ENCODE assay signal across 24 mouse cellular contexts in genomic region chr1:107584932-107585331, GRCm38 (mm10). TPM values are rescaled to one million over a fixed set of nuclear protein-coding genes. Genes with fewer than 3 reads are reported as not detected.
DNase-seq lines count a peak whose midpoint lies in the region; ATAC-seq and TF ChIP-seq lines count a peak whose summit lies in the region.
"Had no signal": no experiment of that assay in that cellular context is flagged by ENCODE, and none has a peak within 500 bp of the region (broad histone marks: within the 10 kb centered on the region; RNA-seq: fewer than 3 reads in every experiment).

No protein-coding gene starts in this region.

- WGBS in hindbrain, embryonic 12.5 days: 76% methylated on average over 3 of the region's 3 CpGs
- 71% methylated on average over 3 of the region's 3 CpGs for WGBS in hindbrain, postnatal 0 days
- 49% methylated on average over 3 of the region's 3 CpGs for WGBS in midbrain, embryonic 14.5 days
- WGBS in neural tube, embryonic 14.5 days: 55% methylated on average over 3 of the region's 3 CpGs

- TF ChIP-seq CTCF in hindbrain, postnatal 0 days (IDR thresholded peaks at IDR 0.05; ENCODE audit: low read depth): no peak
- TF ChIP-seq CTCF in bone marrow macrophage, adult 2 months (IDR thresholded peaks at IDR 0.05; ENCODE audit: low read depth, low read length): no peak

- H3K4me1 ChIP-seq in hindbrain, embryonic 12.5 days: no peaks in the 10 kb centered on the region
- no peaks in the 10 kb centered on the region; the same call in 1 of the 2 replicates for H3K4me1 ChIP-seq in hindbrain, postnatal 0 days (ENCODE audit: insufficient read depth, low read length)
- H3K4me1 ChIP-seq in bone marrow macrophage, adult 2 months (ENCODE audit: control insufficient read depth, insufficient read depth, low read length): peaks cover 34% of the 10 kb centered on the region
- no peaks in the 10 kb centered on the region for H3K4me1 ChIP-seq in midbrain, embryonic 14.5 days (ENCODE audit: control insufficient read depth, insufficient read depth, low read length)
- H3K4me1 ChIP-seq in neural tube, embryonic 14.5 days (ENCODE audit: control insufficient read depth, insufficient read depth, low read length): no peaks in the 10 kb centered on the region
- H3K4me1 ChIP-seq: embryonic facial prominence, embryonic 15.5 days; liver, embryonic 13.5 days had no signal

- peak; percentile 66 for ATAC-seq in hindbrain, embryonic 12.5 days (ENCODE audit: low FRiP score)
- no peak for ATAC-seq in hindbrain, postnatal 0 days
- ATAC-seq in midbrain, embryonic 14.5 days (ENCODE audit: low FRiP score, low TSS enrichment): peak; percentile 84
- peak; percentile 72; the same call in 1 of the 2 replicates for ATAC-seq in neural tube, embryonic 14.5 days (ENCODE audit: low read depth)
- ATAC-seq: forebrain, embryonic 15.5 days had no signal

- H3K4me3 ChIP-seq in hindbrain, embryonic 12.5 days: no peak overlapping the region
- H3K4me3 ChIP-seq in hindbrain, postnatal 0 days (ENCODE audit: low read length): no peak overlapping the region
- H3K4me3 ChIP-seq in bone marrow macrophage, adult 2 months (ENCODE audit: insufficient read depth, low read length): no peak overlapping the region
- no peak overlapping the region for H3K4me3 ChIP-seq in midbrain, embryonic 14.5 days (replicated peaks; ENCODE audit: low read depth, low read length)
- H3K4me3 ChIP-seq in neural tube, embryonic 14.5 days (ENCODE audit: low read depth, low read length): no peak overlapping the region
- H3K4me3 ChIP-seq: embryonic facial prominence, embryonic 15.5 days; forebrain, embryonic 15.5 days; heart, adult 2 months; heart, embryonic 13.5 days; left cerebral cortex, adult 2 months; liver, embryonic 13.5 days had no signal

- no peak for TF ChIP-seq POLR2A in bone marrow macrophage, adult 2 months (IDR thresholded peaks at IDR 0.05; ENCODE audit: borderline replicate concordance, low read depth, low read length)

- H3K9me3 ChIP-seq in hindbrain, embryonic 12.5 days (replicated peaks): no peaks in the 10 kb centered on the region
- H3K9me3 ChIP-seq in hindbrain, postnatal 0 days (ENCODE audit: low read length): no peaks in the 10 kb centered on the region
- no peaks in the 10 kb centered on the region for H3K9me3 ChIP-seq in midbrain, embryonic 14.5 days (ENCODE audit: control insufficient read depth, low read length)
- H3K9me3 ChIP-seq in neural tube, embryonic 14.5 days (ENCODE audit: control insufficient read depth, low read length): no peaks in the 10 kb centered on the region
- H3K9me3 ChIP-seq: embryonic facial prominence, embryonic 15.5 days; forebrain, embryonic 15.5 days; heart, embryonic 13.5 days; liver, embryonic 13.5 days had no signal

- H3K27ac ChIP-seq in hindbrain, embryonic 12.5 days: no peak overlapping the region
- no peak overlapping the region for H3K27ac ChIP-seq in hindbrain, postnatal 0 days
- peak overlapping the region; percentile 73 for H3K27ac ChIP-seq in bone marrow macrophage, adult 2 months (ENCODE audit: insufficient read depth, low read depth, low read length)
- H3K27ac ChIP-seq in midbrain, embryonic 14.5 days (replicated peaks; ENCODE audit: low read depth, low read length): no peak overlapping the region
- no peak overlapping the region for H3K27ac ChIP-seq in neural tube, embryonic 14.5 days (ENCODE audit: low read depth, low read length)
- H3K27ac ChIP-seq: embryonic facial prominence, embryonic 15.5 days; forebrain, embryonic 15.5 days; heart, adult 2 months; heart, embryonic 13.5 days; kidney, postnatal 0 days; left cerebral cortex, adult 2 months; liver, embryonic 13.5 days had no signal

- DNase-seq in hindbrain, postnatal 0 days (ENCODE audit: low spot score): no peak
- peak; percentile 61 for DNase-seq in midbrain, embryonic 14.5 days
- no peak for DNase-seq in left cerebral cortex, adult 18-20 months (ENCODE audit: low spot score in 2 of 2)
- DNase-seq in kidney, adult 11 months: no peak
- DNase-seq: adrenal gland, postnatal 25 days; cerebellum, adult 11 months; cerebellum, adult 9-11 months; gastrocnemius, postnatal 36 days; heart, adult 2 months; kidney, adult 2 months; layer of hippocampus, adult 9-11 months; liver, embryonic 13.5 days; lung, adult 2 months; lung, postnatal 14 days; right cerebral cortex, postnatal 25 days; spleen, adult 18-20 months had no signal

- no peaks in the 10 kb centered on the region for H3K27me3 ChIP-seq in hindbrain, embryonic 12.5 days
- H3K27me3 ChIP-seq in hindbrain, postnatal 0 days (ENCODE audit: insufficient read depth, low read length): no peaks in the 10 kb centered on the region
- no peaks in the 10 kb centered on the region for H3K27me3 ChIP-seq in midbrain, embryonic 14.5 days (ENCODE audit: control insufficient read depth, insufficient read depth, low read length)
- H3K27me3 ChIP-seq in neural tube, embryonic 14.5 days (ENCODE audit: control insufficient read depth, insufficient read depth, low read length): no peaks in the 10 kb centered on the region
- H3K27me3 ChIP-seq: embryonic facial prominence, embryonic 15.5 days; forebrain, embryonic 15.5 days; heart, embryonic 13.5 days; liver, embryonic 13.5 days had no signal

- no peak overlapping the region for H3K9ac ChIP-seq in hindbrain, embryonic 12.5 days
- H3K9ac ChIP-seq in hindbrain, postnatal 0 days (replicated peaks; ENCODE audit: low read length): no peak overlapping the region
- no peak overlapping the region for H3K9ac ChIP-seq in midbrain, embryonic 14.5 days (replicated peaks; ENCODE audit: low read length)
- H3K9ac ChIP-seq in neural tube, embryonic 14.5 days (replicated peaks; ENCODE audit: low read depth, low read length): no peak overlapping the region
- H3K9ac ChIP-seq: embryonic facial prominence, embryonic 15.5 days; forebrain, embryonic 15.5 days; heart, embryonic 13.5 days; liver, embryonic 13.5 days had no signal

- no peaks in the 10 kb centered on the region for H3K36me3 ChIP-seq in hindbrain, embryonic 12.5 days
- no peaks in the 10 kb centered on the region for H3K36me3 ChIP-seq in hindbrain, postnatal 0 days (ENCODE audit: insufficient read depth, low read length)
- no peaks in the 10 kb centered on the region for H3K36me3 ChIP-seq in midbrain, embryonic 14.5 days (ENCODE audit: control insufficient read depth, insufficient read depth, low read length)
- H3K36me3 ChIP-seq in neural tube, embryonic 14.5 days (ENCODE audit: control insufficient read depth, insufficient read depth, low read length): no peaks in the 10 kb centered on the region
- H3K36me3 ChIP-seq: embryonic facial prominence, embryonic 15.5 days; forebrain, embryonic 15.5 days; heart, embryonic 13.5 days; liver, embryonic 13.5 days had no signal

- H3K4me2 ChIP-seq in hindbrain, embryonic 12.5 days (replicated peaks): no peak overlapping the region
- no peak overlapping the region for H3K4me2 ChIP-seq in hindbrain, postnatal 0 days (ENCODE audit: low read depth, low read length)
- no peak overlapping the region for H3K4me2 ChIP-seq in midbrain, embryonic 14.5 days (ENCODE audit: low read length)
- no peak overlapping the region for H3K4me2 ChIP-seq in neural tube, embryonic 14.5 days (ENCODE audit: low read depth, low read length)
- H3K4me2 ChIP-seq: embryonic facial prominence, embryonic 15.5 days; forebrain, embryonic 15.5 days; heart, embryonic 13.5 days; liver, embryonic 13.5 days had no signal

RNA-seq across cellular contexts. Expression of gene Serpinb8, which starts 4.9 kb away (rescaled TPM):
- 1.3 and 1.7 TPM in 2 replicates for polyA plus RNA-seq in hindbrain, embryonic 12.5 days (2016; fragmentation: Nextera tagmentation; extraction: Ambion mirVana)
- total RNA-seq in hindbrain, postnatal 0 days (2014; rRNA removed): 0.11 and 0.42 TPM in 2 replicates
- polyA plus RNA-seq in hindbrain, postnatal 0 days (2015; fragmentation: Nextera tagmentation; extraction: Ambion mirVana): 0.91 and 1.2 TPM in 2 replicates
- polyA plus RNA-seq in bone marrow macrophage, adult 2 months (2012; ENCODE audit: insufficient read depth, insufficient read length, missing spikeins): 57.4 and 61.9 TPM in 2 replicates
- 0.12 and 0.36 TPM in 2 replicates for polyA plus RNA-seq in midbrain, embryonic 14.5 days (2014; fragmentation: Nextera tagmentation; extraction: Ambion mirVana)
- polyA plus RNA-seq in neural tube, embryonic 14.5 days (2014; fragmentation: Nextera tagmentation; extraction: Ambion mirVana): 0.90 TPM in 1 of 2 replicates, not detected in the other
- total RNA-seq in left cerebral cortex, adult 18-20 months (2021): 10 to 100 TPM; 11.7 to 12.9 TPM

Comparison
In these comparisons a context has a peak if more than half of its experiments do, and no peak if none do; other contexts are left out.
1. RNA of gene Serpinb8, which starts 4.9 kb away (polyA plus RNA-seq): 57.4 to 61.9 TPM in bone marrow macrophage, adult 2 months; 1.3 to 1.7 TPM in hindbrain, embryonic 12.5 days, 0.91 to 1.2 TPM in hindbrain, postnatal 0 days, 0.12 to 0.36 TPM in midbrain, embryonic 14.5 days and 0.90 TPM in neural tube, embryonic 14.5 days; every median in the first group is over 10 times any median in the second.